Mouse (Mus musculus): ENCODE results near the gene Junb. TPM values are rescaled to one million over a fixed set of nuclear protein-coding genes. Genes with fewer than 3 reads are reported as not detected.

Junb gene
- polyA plus RNA-seq, 1 experiment, result 128 TPM

GRCm38 (mm10) chr8:85023846-85024245 lies 45.3 kb upstream of the Junb start:
- Histone ChIP-seq H3K27ac (ENCODE audit: control insufficient read depth, insufficient read depth, low read length) (no peak overlapping the region), H3K4me3 (ENCODE audit: control insufficient read depth, insufficient read depth, low read length) (no peak overlapping the region), H3K27me3 (ENCODE audit: control insufficient read depth, insufficient read depth, low read length) (no peaks in the 10 kb centered on the region), H3K4me1 (replicated peaks; ENCODE audit: control insufficient read depth, insufficient read depth, low read length) (peaks cover 23% of the 10 kb centered on the region), H3K36me3 (ENCODE audit: control insufficient read depth, insufficient read depth, low read length) (peaks cover 2% of the 10 kb centered on the region)
- 97% methylated on average over 3 of the region's 3 CpGs for WGBS
- DNase-seq, result no peak
- TF ChIP-seq CTCF (IDR thresholded peaks at IDR 0.05; ENCODE audit: borderline replicate concordance, control insufficient read depth, extremely low read depth, insufficient read depth, low read length, poor library complexity) (no peak), POLR2A (IDR thresholded peaks at IDR 0.05; ENCODE audit: control insufficient read depth, extremely low read depth, insufficient read depth, low read length, poor library complexity) (no peak)

- peaks cover 17% of the 10 kb centered on the region for H3K4me1 ChIP-seq (replicated peaks; ENCODE audit: control insufficient read depth, insufficient read depth, low read length)
- no peak for TF ChIP-seq CTCF (IDR thresholded peaks at IDR 0.05; ENCODE audit: borderline replicate concordance, control insufficient read depth, extremely low read depth, insufficient read depth, low read length, poor library complexity)
- no peak for TF ChIP-seq POLR2A (IDR thresholded peaks at IDR 0.05; ENCODE audit: control insufficient read depth, extremely low read depth, insufficient read depth, low read length, poor library complexity)
- no peaks in the 10 kb centered on the region for H3K27me3 ChIP-seq (ENCODE audit: control insufficient read depth, insufficient read depth, low read length)
- no peak overlapping the region for H3K27ac ChIP-seq (ENCODE audit: control insufficient read depth, insufficient read depth, low read length)
- H3K4me3 ChIP-seq (ENCODE audit: control insufficient read depth, insufficient read depth, low read length), result no peak overlapping the region
- DNase-seq, result no peak
- WGBS, result 96% methylated on average over 3 of the region's 3 CpGs
- peaks cover 15% of the 10 kb centered on the region for H3K36me3 ChIP-seq (ENCODE audit: control insufficient read depth, insufficient read depth, low read length)
These were observed 43.1 kb upstream of the Junb start for GRCm38 (mm10) chr8:85021514-85022055.

GRCm38 (mm10) chr8:85017209-85017608 lies 38.7 kb upstream of the Junb start:
- no peaks in the 10 kb centered on the region for H3K27me3 ChIP-seq (ENCODE audit: control insufficient read depth, insufficient read depth, low read length)
- H3K4me3 ChIP-seq (ENCODE audit: control insufficient read depth, insufficient read depth, low read length), result no peak overlapping the region
- no peak for DNase-seq
- WGBS, result 93% methylated on average over 5 of the region's 5 CpGs
- peaks cover 15% of the 10 kb centered on the region for H3K36me3 ChIP-seq (ENCODE audit: control insufficient read depth, insufficient read depth, low read length)
- no peak overlapping the region for H3K27ac ChIP-seq (ENCODE audit: control insufficient read depth, insufficient read depth, low read length)
- H3K4me1 ChIP-seq (replicated peaks; ENCODE audit: control insufficient read depth, insufficient read depth, low read length), result peaks cover 2% of the 10 kb centered on the region
- TF ChIP-seq POLR2A (IDR thresholded peaks at IDR 0.05; ENCODE audit: control insufficient read depth, extremely low read depth, insufficient read depth, low read length, poor library complexity), result no peak
- TF ChIP-seq CTCF (IDR thresholded peaks at IDR 0.05; ENCODE audit: borderline replicate concordance, control insufficient read depth, extremely low read depth, insufficient read depth, low read length, poor library complexity), result no peak

GRCm38 (mm10) chr8:85016724-85017123 lies 38.2 kb upstream of the Junb start:
- peaks cover 2% of the 10 kb centered on the region for H3K4me1 ChIP-seq (replicated peaks; ENCODE audit: control insufficient read depth, insufficient read depth, low read length)
- no peak for DNase-seq
- TF ChIP-seq CTCF (IDR thresholded peaks at IDR 0.05; ENCODE audit: borderline replicate concordance, control insufficient read depth, extremely low read depth, insufficient read depth, low read length, poor library complexity) (no peak), POLR2A (IDR thresholded peaks at IDR 0.05; ENCODE audit: control insufficient read depth, extremely low read depth, insufficient read depth, low read length, poor library complexity) (no peak)
- no peak overlapping the region for H3K4me3 ChIP-seq (ENCODE audit: control insufficient read depth, insufficient read depth, low read length)
- no peaks in the 10 kb centered on the region; the same call in 1 of the 2 replicates for H3K27me3 ChIP-seq (ENCODE audit: control insufficient read depth, insufficient read depth, low read length)
- 87% methylated on average over 10 of the region's 10 CpGs for WGBS
- H3K27ac ChIP-seq (ENCODE audit: control insufficient read depth, insufficient read depth, low read length), result no peak overlapping the region
- H3K36me3 ChIP-seq (ENCODE audit: control insufficient read depth, insufficient read depth, low read length), result peaks cover 15% of the 10 kb centered on the region

- Histone ChIP-seq H3K36me3 (ENCODE audit: control insufficient read depth, insufficient read depth, low read length) (peaks cover 15% of the 10 kb centered on the region), H3K27me3 (ENCODE audit: control insufficient read depth, insufficient read depth, low read length) (no peaks in the 10 kb centered on the region; the same call in 1 of the 2 replicates), H3K4me3 (ENCODE audit: control insufficient read depth, insufficient read depth, low read length) (peak within 1 kb of the TSS; percentile 35), H3K4me1 (replicated peaks; ENCODE audit: control insufficient read depth, insufficient read depth, low read length) (peaks cover 2% of the 10 kb centered on the region), H3K27ac (ENCODE audit: control insufficient read depth, insufficient read depth, low read length) (no peak within 1 kb of the TSS)
- TF ChIP-seq POLR2A (IDR thresholded peaks at IDR 0.05; ENCODE audit: control insufficient read depth, extremely low read depth, insufficient read depth, low read length, poor library complexity), result no peak
- 89% methylated on average over 2 of the region's 2 CpGs for WGBS
- DNase-seq, result no peak
These were observed 35.9 kb upstream of the Junb start, which contains the start of gene Best2 for GRCm38 (mm10) chr8:85014431-85014830. TSS of gene Best2 (minus strand) at chr8:85014531.

GRCm38 (mm10) chr8:85013230-85013840 lies 34.8 kb upstream of the Junb start:
- Histone ChIP-seq H3K4me1 (replicated peaks; ENCODE audit: control insufficient read depth, insufficient read depth, low read length) (peaks cover 2% of the 10 kb centered on the region), H3K36me3 (ENCODE audit: control insufficient read depth, insufficient read depth, low read length) (peaks cover 8% of the 10 kb centered on the region), H3K4me3 (ENCODE audit: control insufficient read depth, insufficient read depth, low read length) (peak overlapping the region; percentile 35), H3K27ac (ENCODE audit: control insufficient read depth, insufficient read depth, low read length) (no peak overlapping the region), H3K27me3 (ENCODE audit: control insufficient read depth, insufficient read depth, low read length) (no peaks in the 10 kb centered on the region; the same call in 1 of the 2 replicates)
- 10% methylated on average over 26 of the region's 26 CpGs for WGBS
- TF ChIP-seq POLR2A (IDR thresholded peaks at IDR 0.05; ENCODE audit: control insufficient read depth, extremely low read depth, insufficient read depth, low read length, poor library complexity) (no peak), CTCF (IDR thresholded peaks at IDR 0.05; ENCODE audit: borderline replicate concordance, control insufficient read depth, extremely low read depth, insufficient read depth, low read length, poor library complexity) (peak; percentile 82)
- DNase-seq, result peak; percentile 85

All from thymus, adult 2 months (tissue).